Mouse (Mus musculus): ENCODE results near the gene Dennd1a. TPM values are rescaled to one million over a fixed set of nuclear protein-coding genes. Genes with fewer than 3 reads are reported as not detected.
A peak's percentile ranks its signal among the peaks of the same experiment; 100 is the strongest.

The Dennd1a gene
- polyA plus RNA-seq, 1 experiment = 47.8 TPM

DNA sequence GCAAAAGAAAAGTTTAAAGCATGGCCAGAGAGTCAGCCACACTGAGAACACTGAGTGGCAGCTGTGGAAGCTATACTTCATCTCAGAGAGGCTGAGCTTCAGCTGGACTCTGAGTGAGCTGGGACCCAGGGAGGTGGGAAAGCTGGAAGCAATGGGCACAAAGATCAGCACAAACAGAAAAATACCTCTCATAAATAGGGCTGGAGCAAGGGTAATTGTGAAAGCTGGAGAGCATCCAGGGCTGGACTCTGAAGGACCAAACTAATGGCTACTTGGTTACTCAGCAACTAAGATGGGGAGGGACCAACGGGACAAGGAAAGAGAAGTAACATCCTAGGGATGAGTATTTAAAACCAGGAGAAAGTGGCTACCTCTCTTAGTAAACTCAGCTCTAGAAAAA lies 225.0 kb downstream of the Dennd1a start:
- no peak for DNase-seq (ENCODE audit: extremely low spot score in 1 of 2, low spot score in 1 of 2)

DNA sequence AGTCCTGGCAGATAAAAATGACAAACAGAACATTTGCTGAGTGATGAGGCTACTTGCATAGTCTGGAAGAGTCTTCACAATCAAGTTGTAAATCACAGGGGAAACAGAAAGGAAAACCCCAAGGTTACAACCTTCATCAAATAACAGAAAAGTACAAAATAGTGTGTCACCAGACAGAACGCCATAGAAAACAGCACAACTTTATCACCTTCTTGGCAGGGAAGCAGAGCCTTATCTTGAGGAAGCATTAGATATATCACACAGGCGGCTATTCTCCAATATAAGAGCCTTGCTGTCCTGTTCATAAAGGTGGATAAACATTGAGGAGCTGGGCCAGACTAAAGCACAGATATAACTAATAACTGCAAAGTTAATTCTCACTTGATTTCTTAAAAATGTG lies 225.7 kb downstream of the Dennd1a start:
- DNase-seq (ENCODE audit: extremely low spot score in 1 of 2, low spot score in 1 of 2) = no peak

DNA sequence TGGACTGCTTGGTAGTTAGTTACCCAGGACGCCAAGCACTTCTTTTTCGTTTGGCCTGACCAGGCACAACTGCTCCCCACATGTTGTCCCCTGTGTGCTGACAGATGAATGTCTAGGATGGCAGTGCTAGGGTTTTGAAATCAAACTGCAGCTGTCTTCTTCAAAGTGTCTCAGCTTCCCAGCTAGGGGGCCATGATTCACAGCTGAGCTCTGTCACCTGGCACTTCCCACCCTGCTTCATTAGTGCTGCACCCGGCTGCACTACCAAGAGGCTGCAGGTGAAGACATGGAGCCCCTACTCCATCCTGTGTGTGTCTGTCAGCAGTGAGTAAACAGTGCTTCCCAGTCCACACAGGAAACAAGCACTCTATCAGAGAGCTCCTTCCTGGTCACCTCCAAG lies 234.8 kb downstream of the Dennd1a start:
- DNase-seq (ENCODE audit: extremely low spot score in 1 of 2, low spot score in 1 of 2) = no peak

DNA sequence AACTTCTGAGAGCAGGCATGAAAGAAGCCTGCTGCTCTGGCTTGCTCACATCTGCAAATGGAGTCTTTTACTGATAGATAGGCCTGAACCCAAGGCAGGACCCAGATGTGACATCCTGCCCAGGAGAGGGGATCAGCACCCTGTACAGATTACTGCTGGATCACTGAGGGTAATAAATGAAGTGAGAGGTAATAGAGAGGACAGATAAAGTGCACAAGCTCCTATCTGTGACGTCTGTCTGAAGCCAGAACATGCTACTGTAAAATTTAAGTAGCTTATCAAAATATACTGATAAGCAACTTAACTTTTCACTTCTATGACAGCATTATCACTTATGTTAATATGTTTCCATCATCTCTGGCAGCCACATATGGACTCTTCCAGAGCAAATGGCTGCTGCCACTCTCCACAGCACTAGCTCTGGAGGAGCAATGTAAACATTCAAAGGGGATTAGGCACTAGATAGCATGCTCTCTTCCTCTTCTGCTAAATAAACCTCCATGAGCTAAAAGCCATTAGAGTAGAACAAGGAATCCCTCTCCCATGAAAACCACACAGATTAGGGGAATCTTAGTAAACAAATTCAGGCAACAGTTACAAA lies 235.6 kb downstream of the Dennd1a start:
- DNase-seq (ENCODE audit: extremely low spot score in 1 of 2, low spot score in 1 of 2) = no peak

DNA sequence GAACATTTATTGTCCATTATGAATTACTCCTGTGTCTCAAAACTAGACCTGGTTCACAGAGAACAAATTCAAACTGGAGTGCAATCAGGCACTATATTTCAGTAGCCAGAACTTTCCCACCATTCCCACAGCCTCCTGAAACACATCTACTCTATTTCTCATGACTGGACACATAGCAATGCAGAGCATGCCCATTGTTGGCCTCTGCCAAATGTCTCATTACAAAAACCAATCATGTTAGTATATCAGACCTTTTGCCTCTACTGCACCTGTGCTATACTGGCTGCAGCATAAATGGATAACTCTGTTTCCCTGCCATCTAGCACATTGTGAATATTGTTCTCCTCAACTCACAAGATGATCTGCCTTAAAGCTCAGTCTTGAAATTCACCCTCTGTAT lies 238.2 kb downstream of the Dennd1a start:
- no peak for DNase-seq (ENCODE audit: extremely low spot score in 1 of 2, low spot score in 1 of 2)

DNA sequence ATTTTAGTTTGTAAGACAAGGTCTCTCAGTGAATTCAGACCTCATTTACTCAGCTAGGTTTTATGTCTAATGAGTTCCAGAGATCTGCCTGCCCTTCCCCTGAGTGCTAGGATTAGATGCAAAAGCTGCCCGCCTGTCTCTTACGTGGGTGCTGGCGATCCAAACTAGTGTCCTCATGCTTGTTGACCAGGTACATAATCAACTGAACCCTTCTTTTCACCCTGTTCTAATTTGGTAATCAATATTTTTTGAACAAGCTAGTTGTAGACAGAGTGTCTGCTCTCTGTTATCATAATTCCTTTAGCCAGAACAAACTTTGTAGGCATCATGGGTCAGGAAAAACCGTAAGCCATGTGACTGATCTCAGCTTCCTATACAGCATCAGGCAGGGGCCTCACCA lies 241.9 kb downstream of the Dennd1a start:
- no peak for DNase-seq (ENCODE audit: extremely low spot score in 1 of 2, low spot score in 1 of 2)

DNA sequence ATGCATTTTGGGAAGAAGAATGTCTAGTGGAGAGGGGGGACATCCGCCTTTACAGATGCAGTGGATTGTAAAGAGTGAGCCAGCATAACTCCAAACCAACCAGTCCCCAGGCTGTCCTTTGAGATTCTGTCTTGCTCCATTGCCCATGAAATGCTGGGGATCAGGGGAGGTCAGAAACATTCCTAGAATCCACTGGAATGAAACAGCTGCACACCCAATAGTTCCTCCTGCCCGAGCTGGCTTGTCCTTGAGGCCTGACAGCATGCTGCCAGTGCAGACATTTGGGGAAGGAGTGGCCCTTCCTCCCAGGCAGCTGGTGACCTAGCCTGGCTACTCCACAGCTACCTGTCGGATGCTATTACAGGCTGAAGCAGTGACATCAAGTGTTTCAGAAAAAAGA lies 246.3 kb downstream of the Dennd1a start:
- no peak for DNase-seq (ENCODE audit: extremely low spot score in 1 of 2, low spot score in 1 of 2)

DNA sequence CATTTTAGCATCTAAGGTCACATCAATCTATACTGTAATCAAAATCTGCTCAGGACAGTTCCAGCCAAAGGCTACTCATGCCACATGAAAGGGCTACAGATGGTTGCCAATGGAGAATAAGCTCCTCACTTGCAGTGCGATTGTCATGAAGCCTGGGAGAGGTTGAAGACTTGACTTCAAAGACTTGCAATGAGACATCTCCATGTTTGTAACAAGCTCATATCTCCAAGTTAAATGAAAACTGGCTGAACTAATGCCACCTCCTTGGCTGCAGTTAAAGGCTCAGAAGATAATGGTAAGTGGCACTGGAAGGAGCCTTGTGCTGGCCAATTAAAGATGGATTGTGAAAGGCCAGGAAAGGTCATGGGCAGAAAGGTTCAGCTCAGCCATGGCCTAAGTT lies 247.6 kb downstream of the Dennd1a start:
- no peak for DNase-seq (ENCODE audit: extremely low spot score in 1 of 2, low spot score in 1 of 2)

DNA sequence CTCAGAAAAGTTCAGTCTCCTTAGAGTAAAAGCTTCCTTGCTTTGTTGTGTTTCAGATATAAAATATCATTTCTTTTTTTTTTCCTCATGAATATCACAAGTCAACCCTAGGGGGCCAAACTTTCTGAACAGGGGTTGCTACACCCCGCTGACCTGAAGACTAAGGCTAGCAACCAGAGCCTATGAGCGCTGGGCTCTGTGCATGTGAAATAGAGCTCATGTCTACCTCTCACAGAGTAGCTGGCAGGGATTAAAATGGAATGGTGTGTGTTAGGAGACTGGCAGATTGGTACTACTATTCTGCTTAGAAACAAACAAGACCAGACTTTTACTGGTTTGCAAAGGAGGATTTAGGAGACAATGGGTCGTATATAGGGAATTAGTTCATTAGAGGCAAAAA lies 258.9 kb downstream of the Dennd1a start:
- DNase-seq (ENCODE audit: extremely low spot score in 1 of 2, low spot score in 1 of 2) = no peak

DNA sequence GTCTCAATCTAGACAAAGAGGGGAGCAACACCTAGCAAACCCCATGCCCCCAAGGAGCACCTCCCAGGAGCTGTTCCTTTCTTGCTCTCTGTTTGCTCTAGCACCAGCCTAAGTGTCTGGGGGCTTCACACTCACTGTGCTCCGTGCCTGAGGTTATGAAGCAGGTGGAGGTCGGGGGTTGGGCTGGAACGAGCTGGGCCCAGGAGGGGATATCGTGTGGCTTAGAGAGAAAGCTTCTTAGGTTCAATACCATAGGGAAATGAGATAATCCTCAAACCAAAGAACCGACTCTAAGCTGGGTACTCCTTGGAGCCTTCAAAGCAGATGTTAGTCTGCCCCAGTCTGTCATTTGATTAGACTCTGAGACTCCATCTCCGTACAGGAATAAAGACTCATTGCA lies 261.6 kb downstream of the Dennd1a start:
- DNase-seq (ENCODE audit: extremely low spot score in 1 of 2, low spot score in 1 of 2) = no peak

DNA sequence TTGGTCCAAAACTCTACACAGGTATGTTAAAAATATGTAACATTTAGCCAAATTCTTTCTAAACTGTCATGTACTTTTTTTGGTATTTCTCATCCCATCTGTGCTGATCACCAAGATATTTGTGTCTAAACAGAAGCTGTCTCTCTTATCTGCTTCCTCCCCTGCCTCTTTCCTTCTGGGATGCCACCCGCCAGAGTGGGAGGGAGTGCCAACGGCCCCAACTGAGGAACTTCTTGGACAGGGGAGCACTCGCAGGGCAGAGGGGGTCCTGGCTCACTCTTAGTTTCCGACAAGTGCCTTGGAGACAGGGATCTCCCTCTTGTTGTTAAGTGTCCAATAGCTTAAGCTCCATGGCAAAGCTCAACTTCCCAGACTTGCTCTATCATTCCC lies 263.5 kb downstream of the Dennd1a start:
- DNase-seq (ENCODE audit: extremely low spot score in 1 of 2, low spot score in 1 of 2) = peak; percentile 8 to 51

DNA sequence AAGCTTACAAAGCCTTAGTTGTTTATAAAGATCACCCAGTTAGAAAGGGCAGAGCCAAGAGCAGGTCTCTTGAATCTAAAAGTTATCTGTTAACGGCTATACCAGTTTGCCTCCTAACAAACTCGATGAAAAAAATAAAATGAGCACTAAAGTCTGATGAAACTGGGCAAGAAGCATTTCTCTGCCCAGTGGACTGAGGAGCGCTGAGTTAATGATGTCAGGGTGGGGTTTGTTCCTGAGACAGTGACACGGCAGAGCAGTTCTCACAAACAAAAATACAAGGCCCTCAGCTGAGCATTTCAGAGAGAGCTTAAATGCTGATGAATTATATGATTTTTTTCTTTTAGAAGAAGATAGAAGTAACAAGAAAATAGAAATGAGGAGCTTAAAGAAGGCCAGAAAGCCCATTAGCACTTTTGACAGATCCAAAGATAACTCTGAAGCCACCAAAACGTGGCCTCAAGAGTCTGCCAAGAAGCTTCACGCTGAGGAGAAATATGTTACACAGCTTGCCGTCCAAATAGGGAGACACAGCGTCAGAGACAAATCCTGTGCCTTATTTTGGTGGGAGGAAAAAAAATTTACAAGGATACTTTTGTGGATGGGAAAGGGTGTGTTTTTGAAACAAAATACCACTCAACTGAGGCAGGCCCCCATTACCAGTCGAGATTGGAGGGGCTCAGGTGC lies 264.0 kb downstream of the Dennd1a start:
- peak; percentile 49 to 71 for DNase-seq (ENCODE audit: extremely low spot score in 1 of 2, low spot score in 1 of 2)

DNA sequence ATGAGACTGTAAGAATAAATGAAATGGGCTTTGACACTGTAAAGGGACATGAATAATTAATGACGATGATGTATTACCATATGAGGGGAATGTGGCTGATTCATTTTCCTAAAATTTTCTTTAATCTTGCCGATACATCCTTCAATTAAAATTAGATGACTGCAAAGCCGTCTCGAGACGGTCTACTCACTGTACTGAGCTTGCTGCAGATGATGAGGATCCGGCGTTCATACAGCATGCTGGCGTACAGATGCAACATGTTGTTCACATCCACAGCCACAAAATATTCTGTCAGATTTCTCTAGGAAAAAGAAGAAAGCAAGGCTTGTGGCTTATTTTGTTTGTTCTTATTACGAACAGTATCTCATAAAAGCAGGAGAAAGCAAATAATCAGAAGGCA lies 266.0 kb downstream of the Dennd1a start:
- DNase-seq (ENCODE audit: extremely low spot score in 1 of 2, low spot score in 1 of 2) = no peak

DNA sequence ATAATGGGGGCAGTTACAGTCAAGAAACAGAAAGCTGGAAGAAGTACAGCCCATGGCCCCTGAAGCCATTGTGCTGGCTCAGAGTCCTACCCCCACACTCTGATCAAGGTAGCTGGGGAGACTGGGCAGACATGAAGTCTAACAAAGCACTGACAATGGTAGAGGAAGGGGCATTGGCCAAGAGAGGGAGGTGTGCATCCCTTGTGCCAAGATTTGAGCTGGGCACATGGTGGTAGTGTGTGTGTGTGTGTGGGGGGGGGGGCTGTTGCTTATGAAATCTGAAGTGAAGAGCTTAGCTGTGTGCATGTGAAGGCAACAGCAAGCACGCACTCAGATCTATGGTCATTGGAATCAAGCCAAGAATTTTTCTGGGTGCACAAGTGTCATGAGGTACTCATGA lies 272.5 kb downstream of the Dennd1a start:
- no peak for DNase-seq (ENCODE audit: extremely low spot score in 1 of 2, low spot score in 1 of 2)

DNA sequence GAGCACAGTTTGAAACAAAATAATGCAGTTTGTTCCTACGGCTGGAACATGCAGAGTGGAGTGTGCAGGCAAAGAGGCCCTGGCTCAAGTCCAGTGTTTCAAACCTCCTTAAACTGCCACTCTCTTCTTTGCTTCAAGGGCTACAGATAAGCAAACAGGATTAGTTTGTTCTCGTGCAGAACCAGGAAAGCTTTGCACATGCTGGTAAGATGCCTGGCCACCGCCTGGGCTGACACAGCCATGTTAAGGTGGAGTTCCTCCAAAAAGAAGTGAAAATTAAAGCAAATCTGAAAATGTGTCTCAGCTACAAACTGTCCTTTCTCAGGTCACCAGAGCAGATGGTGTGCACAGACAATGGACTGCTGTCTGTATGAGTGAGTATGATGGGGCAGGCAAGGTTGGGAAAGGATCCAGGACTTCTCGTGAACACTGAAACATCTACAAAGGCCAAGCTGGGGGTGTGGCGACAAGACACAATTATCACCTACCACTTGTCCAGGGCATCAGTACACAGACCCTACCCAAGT lies 273.3 kb downstream of the Dennd1a start:
- DNase-seq (ENCODE audit: extremely low spot score in 1 of 2, low spot score in 1 of 2) = peak; percentile 16 to 50

DNA sequence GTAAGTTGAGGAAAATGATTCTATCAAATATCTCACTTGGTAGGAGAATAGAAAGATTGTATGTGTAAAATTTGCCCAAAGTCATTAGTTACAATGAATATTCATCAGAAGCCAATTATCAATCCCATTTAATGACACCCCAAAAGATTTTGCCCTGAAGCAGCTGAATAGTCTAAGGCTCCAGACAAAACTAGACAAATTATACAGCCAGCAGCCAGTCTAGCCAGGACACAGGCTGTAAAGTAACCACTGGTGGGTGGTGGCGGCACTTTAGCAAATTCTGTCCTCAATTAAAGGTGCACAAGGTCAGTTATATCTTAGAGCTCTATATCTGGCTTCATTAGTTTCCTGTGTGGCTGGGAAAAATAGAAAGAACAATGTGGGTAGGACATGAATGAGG lies 280.0 kb downstream of the Dennd1a start:
- DNase-seq (ENCODE audit: extremely low spot score in 1 of 2, low spot score in 1 of 2) = no peak

DNA sequence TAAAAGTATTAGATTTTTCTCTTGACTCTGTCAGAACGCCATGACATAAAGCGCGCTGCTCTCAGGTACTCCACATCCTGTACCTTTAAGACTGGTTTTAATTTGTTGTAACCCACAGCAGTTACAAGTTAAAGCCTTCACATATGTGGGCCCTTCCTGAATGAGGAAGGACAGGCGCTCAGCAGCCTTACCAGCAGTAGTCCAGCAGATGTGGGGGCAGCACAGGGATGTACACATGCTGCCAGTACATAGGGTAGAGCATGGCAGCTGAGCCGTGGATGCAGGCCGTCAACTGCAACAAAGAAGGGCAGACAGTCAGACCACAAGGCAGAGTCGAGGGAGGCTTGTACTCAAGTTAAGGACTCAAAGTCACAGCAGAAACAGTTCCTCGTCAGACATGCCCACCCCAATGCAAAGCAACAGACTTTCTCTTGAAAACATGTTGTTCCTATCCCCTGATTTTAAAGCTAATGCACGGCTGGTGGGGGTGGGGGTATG lies 284.0 kb downstream of the Dennd1a start:
- DNase-seq (ENCODE audit: extremely low spot score in 1 of 2, low spot score in 1 of 2) = no peak

DNA sequence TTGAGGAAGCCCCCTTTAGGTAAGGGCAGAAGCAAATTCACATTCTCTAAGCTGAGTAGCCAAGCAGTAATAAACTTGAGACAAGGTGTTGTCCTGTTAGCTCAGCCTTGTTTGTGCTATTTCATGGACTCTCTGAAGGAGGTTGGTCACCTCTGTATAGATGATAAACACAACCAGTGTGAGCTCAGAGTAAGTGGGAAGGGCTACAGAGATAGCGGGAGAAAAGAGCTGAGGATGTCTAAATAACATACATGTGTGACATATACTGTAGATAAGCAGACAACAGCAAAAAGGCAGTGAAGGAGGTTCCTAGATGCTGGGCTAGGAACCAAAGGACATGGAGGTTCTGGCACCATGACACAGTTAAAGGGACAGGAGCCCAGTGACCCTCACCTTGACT lies 286.2 kb downstream of the Dennd1a start:
- no peak for DNase-seq (ENCODE audit: extremely low spot score in 1 of 2, low spot score in 1 of 2)

DNA sequence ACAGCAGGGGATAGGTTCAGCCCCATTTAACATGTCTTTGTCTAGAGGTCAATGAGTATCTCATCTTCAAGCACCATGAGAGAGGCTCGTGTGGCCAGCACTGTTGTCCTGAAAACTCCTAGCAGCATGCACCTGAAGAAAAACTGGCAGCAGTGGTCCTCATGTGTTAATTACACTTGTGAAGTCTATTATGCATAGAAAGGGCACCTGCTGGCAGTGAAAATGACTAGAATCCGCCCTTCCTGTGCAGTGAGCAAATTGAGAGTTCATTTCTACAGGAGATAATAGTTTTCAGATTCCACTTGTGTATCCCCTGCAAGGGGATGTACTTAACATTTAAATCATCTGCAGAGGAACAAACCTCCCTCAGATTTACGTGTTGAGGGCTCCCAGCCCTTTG lies 289.2 kb downstream of the Dennd1a start:
- DNase-seq (ENCODE audit: extremely low spot score in 1 of 2, low spot score in 1 of 2) = no peak

DNA sequence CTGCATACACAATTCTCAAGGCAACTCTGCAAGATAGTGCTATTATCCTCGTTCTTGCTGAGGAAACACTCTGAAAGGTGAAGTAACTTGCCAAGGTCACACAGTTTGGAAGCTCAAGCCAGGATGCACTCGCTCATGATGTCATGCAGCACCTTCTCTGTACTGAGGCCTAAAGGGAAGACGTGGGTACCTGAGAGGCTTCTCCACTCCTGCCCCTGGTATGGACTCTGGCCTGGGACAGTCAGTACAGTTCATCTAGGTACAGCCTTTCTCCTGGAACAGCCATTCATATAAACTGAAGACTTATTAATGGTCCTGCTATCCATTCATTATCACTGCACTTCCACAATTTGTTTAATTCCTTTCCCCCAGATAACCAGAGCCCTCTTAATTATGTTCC lies 298.1 kb downstream of the Dennd1a start:
- DNase-seq (ENCODE audit: extremely low spot score in 1 of 2, low spot score in 1 of 2) = no peak

DNA sequence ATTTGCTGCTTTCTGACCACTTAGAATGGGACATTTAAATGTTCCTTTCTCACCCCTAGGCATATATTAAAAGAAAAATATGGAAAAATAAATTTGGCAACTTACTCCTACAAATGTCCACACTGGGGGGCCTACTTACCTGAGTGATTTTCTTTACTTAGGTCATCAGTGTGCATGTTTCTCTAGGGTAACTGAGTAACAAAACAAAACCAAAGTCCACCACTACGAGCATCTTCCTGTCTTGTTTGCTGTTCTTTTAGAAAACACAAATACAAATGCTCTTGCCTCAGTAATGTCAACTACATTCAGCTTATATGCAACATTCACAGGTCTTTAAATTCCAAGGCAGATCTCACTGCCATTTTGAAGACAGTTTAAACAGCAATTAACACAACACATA lies 298.9 kb downstream of the Dennd1a start:
- DNase-seq (ENCODE audit: extremely low spot score in 1 of 2, low spot score in 1 of 2) = no peak

DNA sequence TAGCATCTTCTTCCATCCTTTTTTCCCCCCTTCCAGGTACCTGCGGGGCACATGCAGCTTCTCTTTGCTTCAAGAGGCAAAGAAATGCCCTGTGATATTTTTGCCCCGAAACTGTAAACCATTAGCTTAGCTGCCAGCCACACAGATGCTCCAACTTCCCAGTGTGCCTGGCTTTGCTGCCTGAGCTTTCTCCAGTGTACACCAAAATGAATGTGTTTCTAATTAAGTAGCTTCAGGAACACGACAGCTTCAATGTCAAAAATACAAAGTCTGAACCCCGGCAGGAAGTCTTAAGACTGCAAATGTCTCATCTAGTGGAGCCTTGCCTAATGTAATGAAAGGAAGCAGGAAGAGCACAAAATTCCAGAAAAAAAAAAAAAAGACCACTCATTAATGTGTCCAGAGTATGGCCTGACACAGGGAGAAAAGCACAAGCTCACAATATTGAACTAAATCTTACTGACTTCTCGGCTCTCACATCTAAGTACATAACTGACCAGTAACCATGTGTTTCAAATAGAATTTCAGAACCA lies 301.4 kb downstream of the Dennd1a start:
- DNase-seq (ENCODE audit: extremely low spot score in 1 of 2, low spot score in 1 of 2) = no peak

Measured in frontal cortex, adult 2 months (tissue).